Mouse (Mus musculus): ENCODE data around the gene Rbm4. TPM values are rescaled to one million over a fixed set of nuclear protein-coding genes. Genes with fewer than 3 reads are reported as not detected.
A peak's percentile ranks its signal among the peaks of the same experiment; 100 is the strongest.
"Not testable (repeated sequence)": the region's sequence is repeated elsewhere in the genome, so short reads cannot be mapped to it uniquely, and the experiment has no call there.

The Rbm4 gene
- total RNA-seq (2022): 10 to 100 TPM; 79.4 to 87.1 (median 84.8) TPM

DNA sequence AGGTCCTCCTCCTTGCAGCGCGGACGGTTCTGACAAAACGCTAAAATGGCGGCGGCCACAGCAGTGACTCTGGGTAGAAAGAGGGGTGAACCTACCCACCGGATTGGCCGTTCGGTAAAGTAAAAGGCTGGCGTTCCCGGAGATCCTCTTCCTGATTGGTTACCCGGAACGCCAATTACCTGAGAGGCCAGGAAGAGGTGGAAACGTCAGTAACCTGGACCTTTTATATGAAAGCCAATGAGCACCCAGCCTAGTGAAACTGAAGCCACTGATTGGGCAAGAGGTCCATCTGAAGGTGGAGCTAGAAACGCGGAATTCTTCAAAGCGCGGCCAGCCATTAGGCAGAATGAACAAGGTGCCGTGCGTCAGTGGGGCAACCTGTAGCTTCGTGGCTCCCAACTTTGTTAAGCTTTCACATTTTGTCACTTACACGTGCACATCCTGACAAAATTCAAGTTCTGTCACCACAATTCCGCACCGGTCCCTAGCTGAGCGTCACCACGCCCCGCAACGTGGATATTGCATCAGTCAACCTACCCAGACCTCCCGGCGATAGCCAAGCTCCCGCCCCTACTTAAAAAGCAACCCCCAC is at the start of gene Rbm4:
Gene Rbm4, minus strand, starts transcription at position 71 of the 592 bp plus-strand sequence.
- peak; percentile 98 to 99 for DNase-seq (ENCODE audit: low spot score in 2 of 2)

DNA sequence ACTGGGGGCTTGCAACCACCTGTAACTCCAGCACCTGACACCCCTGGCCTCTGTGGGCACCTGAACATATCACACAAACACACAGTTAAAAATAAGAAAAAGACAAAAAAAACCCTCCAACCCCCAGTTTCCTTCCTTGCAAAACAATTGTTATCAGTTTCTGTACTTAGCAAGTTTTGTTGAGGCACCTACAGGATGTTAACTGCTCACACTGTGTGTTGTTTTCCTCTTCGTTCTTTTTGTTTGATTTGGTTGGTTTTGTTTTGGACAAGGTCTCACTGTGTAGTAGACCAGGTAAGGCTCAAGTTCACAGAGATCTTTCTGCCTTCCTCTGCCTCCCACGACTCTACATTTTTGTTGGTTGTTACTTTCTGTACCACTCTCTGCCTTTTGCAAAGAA is 48.9 kb upstream of the Rbm4 start:
- DNase-seq (ENCODE audit: low spot score in 2 of 2): no peak

DNA sequence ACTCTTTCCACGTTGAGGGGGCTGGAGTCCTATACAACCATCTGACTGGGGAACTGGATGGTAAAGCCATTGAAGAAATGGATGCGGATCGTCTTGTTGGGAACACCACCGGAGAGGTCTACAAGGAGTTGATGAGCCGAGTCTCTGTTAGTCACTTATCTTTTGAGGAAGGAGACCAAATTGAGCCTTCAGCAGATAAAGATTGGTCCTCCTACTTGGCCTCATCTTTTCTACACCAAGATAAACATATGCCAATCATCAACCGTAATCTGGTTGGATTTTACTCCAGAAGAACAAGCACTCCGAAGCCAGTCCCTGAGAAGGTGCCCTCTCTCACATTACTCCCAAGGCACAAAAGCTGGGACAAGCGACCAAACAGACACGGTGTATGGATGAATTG is 47.1 kb upstream of the Rbm4 start:
- no peak for DNase-seq (ENCODE audit: low spot score in 2 of 2)

DNA sequence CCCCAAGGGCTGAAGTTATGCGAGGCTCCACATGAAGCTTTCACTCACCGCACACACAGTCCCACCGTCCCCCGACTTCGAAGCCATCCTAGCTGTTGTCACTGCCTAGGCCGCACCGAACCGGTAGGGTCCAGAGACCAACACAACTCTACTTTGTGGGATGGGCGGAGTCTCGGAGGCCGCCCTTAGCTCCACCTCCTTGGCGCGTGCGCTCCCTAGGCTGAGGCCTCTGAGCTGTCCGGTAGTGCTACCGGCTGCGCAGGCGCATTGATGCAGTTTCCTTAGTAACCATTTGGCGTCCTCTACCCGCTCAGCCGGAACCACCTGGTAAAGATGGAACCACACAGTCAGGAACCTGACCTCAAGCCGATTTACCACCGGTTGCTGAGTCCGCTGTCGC is 45.4 kb upstream of the Rbm4 start, which contains the start of the genes Ccs and Ccdc87:
Gene Ccs, minus strand, starts transcription at position 184 of the 400 bp plus-strand sequence.
Gene Ccdc87, plus strand, starts transcription at position 218 of the 400 bp plus-strand sequence.
- peak; percentile 95 to 98 for DNase-seq (ENCODE audit: low spot score in 2 of 2)

- no peak for DNase-seq (ENCODE audit: low spot score in 2 of 2)
These were observed 44.9 kb upstream of the Rbm4 start for GRCm38 (mm10) chr19:4838526-4839140.

DNA sequence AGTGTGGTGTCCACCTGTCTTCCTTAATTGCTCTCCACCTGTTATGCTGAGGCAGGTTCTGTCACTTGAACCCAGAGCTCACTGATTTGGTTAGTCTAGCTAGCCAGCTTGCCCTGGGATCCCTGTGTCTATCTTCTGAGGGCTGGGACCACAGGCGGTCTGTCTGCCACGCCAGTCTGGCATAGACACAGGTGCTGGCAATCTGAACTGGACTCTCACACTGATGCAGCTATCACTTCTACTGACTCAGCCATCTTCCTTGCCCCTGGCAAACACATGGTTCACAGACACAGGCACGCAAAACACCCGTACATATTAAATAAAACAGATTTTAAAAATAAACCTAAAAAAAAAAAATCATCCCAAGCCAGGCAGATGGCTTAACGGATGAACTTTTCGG is 43.3 kb upstream of the Rbm4 start:
- DNase-seq (ENCODE audit: low spot score in 2 of 2): no peak

DNA sequence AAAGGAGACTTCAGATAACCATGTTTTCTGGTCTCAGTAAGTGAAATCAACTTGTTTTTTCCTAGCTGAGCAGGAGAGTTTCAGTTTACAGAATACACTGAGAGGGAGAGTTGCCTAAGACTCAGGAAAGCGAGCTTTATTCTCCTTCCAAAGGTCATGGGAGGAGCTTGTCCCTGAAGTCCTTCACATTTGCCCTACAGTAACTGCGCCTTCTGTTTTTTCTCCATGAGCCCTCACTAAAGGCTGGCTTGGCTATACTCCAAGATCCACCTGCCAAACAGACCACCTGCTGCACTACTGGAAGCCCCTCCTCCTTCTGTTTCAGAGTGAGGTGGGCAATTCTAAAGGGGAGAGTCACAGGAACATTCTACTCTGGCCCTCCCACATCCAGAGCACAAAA is 42.4 kb upstream of the Rbm4 start:
- DNase-seq (ENCODE audit: low spot score in 2 of 2): no peak

- no peak for DNase-seq (ENCODE audit: low spot score in 2 of 2)
These were observed 40.3 kb upstream of the Rbm4 start for GRCm38 (mm10) chr19:4833977-4834376.

DNA sequence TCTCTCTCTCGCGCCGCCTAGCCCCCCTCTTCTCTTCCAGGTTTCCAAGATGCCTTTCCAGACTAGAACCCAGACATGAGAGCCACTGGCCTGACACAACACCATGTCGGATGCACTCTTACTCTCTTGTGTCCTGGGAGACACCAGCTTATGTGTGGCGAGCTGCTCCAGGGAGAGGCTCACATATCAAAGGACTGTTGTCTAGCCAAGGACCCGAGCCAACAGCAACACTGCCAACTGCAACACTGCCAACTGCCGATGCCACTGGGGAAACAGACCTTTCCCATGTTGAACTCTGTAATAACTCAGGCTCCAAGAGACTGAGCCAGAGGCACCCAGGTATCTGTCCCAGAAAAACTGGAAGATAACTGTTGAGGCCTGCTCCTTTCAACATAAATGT is 35.5 kb upstream of the Rbm4 start:
- peak; percentile 47 to 53 for DNase-seq (ENCODE audit: low spot score in 2 of 2)

DNA sequence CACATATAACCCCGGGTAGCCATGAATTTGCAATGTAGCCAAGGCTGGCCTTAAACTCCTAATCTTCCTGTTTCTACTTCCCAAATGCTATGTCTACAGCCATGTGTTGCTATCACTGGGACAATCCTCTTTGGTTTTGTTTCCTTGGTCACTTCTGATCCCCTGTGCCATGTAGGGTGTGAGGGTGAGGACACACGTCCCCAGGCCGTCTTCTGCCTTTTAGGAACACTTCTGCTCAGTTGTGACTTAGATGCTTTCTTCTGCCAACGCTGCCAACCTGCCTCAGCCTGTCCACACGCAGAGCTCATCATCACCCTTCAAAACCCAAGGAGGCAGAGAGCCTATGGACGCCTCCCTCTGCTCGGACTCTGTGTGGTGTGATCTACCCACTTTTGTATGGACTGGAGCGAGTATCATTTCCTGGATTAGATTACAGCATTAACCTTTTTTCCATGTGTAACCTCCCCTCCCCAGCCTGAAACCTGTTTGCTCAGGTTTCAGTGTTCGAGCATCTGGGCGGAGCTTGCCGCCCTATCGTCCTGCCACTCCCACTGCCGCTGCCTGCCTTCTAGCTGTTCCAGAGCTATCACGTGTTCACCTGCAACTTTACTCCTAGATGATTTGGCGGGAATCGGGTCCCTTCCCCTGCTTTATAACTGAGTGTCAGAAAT is 34.9 kb upstream of the Rbm4 start:
- no peak for DNase-seq (ENCODE audit: low spot score in 2 of 2)

DNA sequence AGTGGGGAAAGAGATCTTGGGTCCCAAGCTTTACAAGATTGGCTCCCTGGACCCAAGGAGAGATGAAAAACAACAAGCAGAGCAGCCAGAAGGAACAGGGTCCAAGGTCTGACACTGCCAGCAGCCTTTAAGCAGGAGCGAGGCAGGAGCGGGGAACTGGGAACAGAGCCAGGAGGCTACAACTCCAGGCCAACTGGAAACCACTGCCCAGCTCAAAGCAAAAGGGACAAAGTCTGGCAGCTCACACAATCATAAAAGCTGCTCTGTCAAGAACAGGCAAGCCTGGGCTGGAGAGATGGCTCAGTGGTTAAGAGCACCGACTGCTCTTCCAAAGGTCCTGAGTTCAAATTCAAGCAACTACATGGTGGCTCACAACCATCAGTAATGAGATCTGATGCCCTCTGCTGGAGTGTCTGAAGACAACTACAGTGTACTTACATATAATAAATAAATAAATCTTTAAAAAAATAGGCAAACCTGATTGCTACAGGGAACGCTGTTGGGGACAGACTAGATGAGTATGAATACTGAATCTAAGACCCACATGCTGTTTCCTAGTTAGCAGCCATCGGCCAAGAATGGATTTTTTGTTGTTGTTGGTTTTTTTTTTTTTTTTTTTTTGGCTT is 27.1 kb upstream of the Rbm4 start:
- DNase-seq (ENCODE audit: low spot score in 2 of 2): peak; percentile 77 to 79

GRCm38 (mm10) chr19:4817182-4817835 is 23.6 kb upstream of the Rbm4 start:
- DNase-seq (ENCODE audit: low spot score in 2 of 2): no peak

DNA sequence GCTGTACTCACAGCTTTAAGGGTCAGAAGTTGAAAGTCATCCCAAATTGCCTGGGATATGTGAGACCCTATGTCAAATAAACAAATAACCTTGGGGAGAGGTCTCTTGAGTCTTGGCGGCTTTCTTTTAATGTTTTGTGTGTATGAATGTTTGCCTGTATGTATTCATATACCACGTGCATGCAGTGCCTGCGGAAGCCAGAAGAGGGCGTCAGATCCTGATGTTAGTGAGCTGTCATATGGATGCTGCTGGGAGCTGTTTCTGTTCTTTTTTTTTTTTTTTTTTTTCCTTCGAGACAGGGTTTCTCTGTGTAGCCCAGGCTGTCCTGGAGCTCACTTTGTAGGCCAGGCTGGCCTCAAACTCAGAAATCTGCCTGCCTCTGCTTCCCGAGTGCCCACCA is 19.3 kb upstream of the Rbm4 start:
- no peak for DNase-seq (ENCODE audit: low spot score in 2 of 2)

DNA sequence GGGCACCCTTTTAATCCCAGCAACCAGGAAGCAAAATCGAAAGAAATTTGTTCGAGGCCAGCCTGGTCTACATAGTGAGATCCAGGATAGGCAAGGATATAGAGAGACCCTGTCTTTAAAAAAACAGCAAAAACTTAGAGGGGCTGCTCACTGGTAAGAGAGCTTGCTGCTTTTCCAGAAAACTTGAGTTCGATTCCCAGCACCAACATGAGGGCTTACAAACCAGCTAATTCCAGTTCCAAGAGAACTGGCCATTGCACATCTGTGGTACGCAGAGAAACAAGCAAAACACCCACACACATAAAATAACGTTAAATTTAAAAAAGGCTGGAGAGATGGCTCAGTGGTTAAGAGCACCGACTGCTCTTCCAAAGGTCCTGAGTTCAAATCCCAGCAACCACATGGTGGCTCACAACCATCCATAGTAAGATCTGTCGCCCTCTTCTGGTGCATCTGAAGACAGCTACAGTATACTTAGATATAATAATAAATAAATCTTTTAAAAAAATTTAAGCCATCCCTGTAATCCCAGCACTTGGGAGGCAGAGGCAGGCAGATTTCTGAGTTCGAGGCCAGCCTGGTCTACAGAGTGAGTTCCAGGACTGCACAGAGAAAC is 18.7 kb upstream of the Rbm4 start:
- DNase-seq (ENCODE audit: low spot score in 2 of 2): not testable (repeated sequence)

DNA sequence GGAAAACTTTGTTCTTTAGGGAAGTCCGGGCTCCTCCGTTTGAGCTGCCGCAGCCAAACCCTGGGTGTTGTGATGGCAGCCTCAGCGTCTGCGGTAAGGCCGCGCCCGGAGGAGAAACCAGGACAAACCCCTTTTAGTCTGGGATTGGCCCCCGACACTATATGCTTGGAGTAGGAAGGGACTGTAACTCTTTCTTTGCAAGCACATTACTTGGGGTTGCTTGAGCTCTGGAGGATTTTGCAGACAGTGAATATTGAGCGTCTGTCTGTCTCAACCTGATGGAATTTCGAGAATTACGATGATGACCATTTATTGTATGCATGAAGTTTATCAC is 18.2 kb upstream of the Rbm4 start:
- DNase-seq (ENCODE audit: low spot score in 2 of 2): no peak

DNA sequence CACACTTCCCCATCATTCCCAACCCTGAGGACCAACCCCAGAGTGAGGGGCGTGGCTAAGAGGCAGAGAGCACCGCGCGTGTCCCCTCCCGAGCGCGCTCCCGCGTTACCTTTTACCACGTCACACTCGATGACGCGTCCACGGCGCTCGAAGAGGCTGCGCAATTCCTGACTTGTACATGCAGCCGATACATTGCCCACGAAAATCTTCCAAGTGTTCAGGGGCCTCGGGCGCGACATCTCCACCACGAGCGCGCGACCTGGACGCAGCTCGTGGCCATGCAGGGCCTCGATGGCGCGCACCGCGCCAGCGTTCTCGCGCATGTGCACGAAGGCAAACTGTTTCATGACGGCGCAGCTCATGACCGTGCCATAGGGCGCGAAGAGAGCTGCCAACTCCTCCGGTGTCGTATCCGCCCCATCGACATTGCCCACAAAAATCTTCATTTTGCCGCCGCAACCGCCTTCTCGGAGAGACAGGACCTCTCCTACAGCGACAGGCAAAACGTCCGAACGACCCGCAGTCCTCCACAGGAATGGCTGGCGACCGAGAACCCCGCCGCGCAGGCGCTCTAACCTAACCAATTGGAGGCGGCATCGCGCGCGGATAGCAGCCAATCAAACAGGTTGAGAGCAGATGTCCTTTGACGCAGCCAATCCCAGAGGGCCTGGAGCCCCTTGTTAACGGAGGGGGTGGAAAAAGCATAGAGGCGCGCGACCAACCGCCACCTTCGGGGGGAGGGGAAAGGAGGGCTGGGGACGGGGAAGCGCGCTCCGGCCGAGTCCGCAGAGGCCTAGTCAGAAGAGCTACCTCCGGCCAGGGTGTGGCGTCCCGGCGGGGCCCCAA is 17.6 kb upstream of the Rbm4 start, which contains the start of the genes Gm21992 and Rbm14:
Gene Gm21992, minus strand, starts transcription at position 550 of the 846 bp plus-strand sequence.
Gene Rbm14, minus strand, starts transcription at position 572 of the 846 bp plus-strand sequence.
- peak; percentile 98 to 99 for DNase-seq (ENCODE audit: low spot score in 2 of 2)

DNA sequence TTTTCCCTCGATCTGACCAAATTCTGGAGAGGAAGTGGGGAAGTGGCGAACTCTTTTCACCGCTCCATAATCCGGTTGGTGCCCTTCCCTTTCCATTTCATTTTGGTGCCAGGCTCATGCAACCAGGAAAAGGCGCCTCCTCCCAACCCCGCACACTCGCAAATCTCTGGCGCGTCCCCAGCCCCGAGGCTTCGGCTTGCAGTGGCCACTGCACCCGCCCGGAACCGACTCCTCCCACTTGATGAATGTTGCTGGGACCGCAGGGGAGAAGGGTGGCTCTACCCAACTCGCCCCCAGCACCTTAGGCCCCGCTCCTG is 17.0 kb upstream of the Rbm4 start:
- DNase-seq (ENCODE audit: low spot score in 2 of 2): no peak

DNA sequence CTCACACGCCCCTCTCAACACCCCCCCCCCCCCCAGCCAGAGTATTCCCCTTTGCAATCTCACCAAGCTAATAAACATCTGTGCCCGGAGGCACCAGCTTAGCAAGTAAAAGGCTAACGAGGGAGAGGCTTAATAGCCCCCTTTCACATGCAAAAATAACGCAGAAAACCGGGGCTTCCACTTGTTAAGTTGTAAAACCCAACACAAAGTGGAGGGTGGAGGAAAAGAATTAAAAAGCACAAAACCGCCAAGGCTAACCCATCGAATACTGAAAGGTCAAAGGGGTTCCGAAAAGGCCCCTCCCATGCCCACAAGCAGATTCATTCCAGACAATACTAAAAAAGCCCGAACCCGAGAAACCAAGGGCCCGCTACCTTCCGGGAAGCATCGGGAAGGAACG is 16.6 kb upstream of the Rbm4 start:
- DNase-seq (ENCODE audit: low spot score in 2 of 2): no peak

- DNase-seq (ENCODE audit: low spot score in 2 of 2): no peak
These were observed 9.6 kb upstream of the Rbm4 start for GRCm38 (mm10) chr19:4803283-4803682.

DNA sequence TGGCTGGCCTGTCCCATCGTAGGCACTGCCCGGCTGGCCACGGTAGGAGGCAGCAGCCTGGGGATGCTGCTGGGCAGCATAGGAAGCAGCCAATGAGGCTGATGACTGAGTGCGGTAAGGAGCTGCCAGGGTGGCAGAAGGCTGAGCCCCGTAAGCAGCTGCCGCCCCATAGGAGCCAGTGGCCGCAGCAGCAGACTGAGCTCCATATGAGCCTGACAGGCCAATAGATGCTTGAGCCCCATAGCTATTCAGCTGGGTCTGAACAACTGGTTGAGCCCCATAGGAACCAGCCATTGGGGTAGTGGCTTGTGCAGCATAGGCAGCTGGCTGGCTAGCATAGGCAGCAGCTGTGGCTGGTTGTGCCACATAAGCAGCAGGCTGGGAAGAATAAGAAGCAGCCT is 9.0 kb upstream of the Rbm4 start:
- no peak for DNase-seq (ENCODE audit: low spot score in 2 of 2)

DNA sequence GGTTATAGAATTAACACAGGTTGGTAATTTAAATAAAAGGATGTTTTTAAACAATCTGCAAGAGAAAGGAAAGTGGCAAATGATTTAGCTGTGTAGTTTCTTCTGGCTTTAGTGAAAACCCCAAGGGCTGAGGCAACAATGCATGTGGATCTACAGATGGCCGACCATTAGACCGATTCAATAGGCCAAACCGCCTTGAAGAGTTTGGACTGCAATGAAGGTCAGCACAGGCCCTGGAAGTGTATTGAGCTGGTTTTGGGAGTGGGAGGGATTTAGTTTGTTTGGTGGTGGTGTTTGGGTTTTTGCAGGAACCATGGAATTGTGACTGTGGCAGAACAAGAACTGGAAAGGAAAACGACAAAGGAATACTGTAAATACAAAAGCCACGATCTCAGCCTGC is 5.4 kb upstream of the Rbm4 start:
- no peak for DNase-seq (ENCODE audit: low spot score in 2 of 2)
